Mouse (Mus musculus): ENCODE results near the gene Ift52. TPM values are rescaled to one million over a fixed set of nuclear protein-coding genes. Genes with fewer than 3 reads are reported as not detected.
"Not testable (repeated sequence)": the region's sequence is repeated elsewhere in the genome, so short reads cannot be mapped to it uniquely, and the experiment has no call there.

Ift52 gene
- total RNA-seq, 2 experiments from 2014 or later, result 43.8 to 62.7 TPM

- peak in 1 of 2 experiments; percentile 28 for DNase-seq
Observed at GRCm38 (mm10) chr2:163031289-163031688, 14.1 kb downstream of the Ift52 start.

- DNase-seq, result no peak
Observed at GRCm38 (mm10) chr2:163031757-163032156, 14.6 kb downstream of the Ift52 start.

DNA sequence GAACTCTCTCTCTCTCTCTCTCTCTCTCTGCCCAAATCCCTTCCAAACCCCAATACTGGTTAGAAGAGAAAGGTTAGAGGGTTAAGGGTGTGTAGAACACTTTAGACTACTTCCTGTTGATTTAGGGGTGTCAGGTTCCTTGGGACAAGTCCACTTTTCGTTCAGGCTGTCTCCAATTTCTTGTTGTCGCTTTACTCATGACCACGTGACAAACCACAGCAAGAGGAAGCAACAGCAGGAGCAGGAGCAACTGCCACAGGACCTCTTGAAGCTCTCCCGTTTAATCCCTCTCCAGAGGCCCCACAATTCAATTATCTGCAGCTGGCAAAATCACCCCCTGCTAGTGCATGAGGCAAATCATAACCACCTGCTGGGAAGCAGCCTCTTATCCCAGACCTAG is 15.5 kb downstream of the Ift52 start:
- no peak for DNase-seq

DNA sequence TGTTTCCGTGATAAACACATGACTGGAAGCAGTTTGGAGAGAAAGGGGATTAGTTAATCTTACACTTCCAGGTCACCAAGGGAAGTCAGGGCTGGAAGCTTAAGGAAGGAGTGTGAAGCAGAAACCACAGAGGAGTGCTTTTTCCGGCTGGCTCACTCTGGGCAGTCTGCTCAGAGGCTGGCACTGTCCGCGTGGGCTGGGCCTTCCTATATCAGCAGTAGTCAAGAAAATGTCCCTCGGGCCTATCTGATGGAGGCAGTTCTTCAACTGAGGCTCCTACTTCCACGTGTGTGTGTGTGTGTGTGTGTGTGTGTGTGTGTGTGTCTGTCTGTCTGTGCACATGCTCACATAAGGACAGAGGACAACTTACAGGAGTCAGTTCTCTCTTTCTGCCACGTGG is 22.8 kb downstream of the Ift52 start:
- DNase-seq, result no peak

DNA sequence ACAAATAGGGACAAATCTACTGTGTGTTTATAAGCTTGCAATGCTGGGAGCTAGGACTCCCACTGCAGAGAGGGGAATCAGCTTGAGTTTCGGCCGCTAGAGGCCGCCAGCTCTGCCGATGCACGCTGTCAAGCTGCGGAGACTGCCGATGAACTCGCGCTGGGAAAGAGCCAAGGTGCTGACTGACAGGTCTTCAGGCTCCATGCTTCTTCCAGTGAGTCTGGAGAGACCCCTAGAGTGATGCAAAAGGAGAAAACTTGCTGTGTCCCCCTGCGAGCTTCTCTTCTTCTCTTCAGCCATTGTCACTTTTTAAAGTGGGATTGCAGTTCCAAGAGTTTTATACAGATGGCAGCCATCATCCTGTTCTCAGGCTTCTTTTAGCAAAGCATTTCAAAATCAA is 31.0 kb downstream of the Ift52 start:
- DNase-seq, result peak; percentile 81 to 88

GRCm38 (mm10) chr2:163049116-163049515 is 32.0 kb downstream of the Ift52 start:
- no peak for DNase-seq

DNA sequence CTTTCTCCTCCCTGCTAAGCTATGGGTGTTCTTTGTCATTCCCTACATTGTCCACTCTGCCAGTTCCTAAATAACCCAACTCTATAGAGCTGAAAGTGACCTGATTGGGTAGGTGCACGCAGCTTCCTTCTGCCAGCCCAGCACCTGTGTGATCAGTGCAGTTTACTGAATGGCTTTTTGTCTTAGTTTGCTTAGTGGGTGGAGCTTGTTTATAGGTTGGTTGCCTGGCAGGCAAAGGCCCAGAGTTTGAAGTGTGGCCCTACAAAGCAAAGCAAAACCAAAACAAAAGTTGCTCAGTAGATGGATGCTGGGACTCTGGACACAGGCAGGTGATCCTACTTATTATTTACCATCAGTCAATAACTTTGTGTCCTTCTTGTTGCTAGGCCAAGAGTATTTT is 34.5 kb downstream of the Ift52 start:
- DNase-seq, result no peak

- DNase-seq, result no peak
Observed at GRCm38 (mm10) chr2:163052101-163052500, 34.9 kb downstream of the Ift52 start.

GRCm38 (mm10) chr2:163052826-163053225 is 35.7 kb downstream of the Ift52 start:
- no peak for DNase-seq

DNA sequence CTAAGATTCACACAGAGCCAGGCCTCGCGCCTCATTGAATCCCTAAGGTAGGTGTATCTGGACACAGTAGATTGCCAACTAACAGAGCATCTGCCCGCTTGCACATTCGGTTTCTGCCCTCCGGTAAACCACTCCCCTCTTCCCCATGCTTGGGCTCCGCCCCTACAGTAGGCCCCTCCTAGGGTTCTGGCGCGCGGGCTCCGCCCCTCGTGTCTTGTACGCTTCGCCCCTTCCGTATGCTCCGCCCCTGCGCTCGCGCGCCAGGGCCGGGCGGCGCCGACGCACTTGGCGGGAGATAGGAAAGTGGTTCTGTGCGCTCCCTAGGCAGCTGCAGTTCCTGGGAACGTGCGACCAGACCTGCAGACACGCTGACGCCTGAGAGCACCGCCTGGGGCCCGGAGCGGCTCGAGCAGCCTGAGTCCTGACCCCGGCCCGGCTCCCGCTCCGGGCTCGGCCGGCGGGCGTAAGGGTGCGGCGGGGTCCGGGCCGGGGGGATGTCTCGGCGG is 37.2 kb downstream of the Ift52 start, which contains the start of gene Mybl2:
Gene Mybl2, plus strand, starts transcription at position 353 of the 506 bp plus-strand sequence.
- peak; percentile 97 for DNase-seq

GRCm38 (mm10) chr2:163054891-163055494 is 37.8 kb downstream of the Ift52 start:
- no peak for DNase-seq

GRCm38 (mm10) chr2:163055715-163056114 is 38.6 kb downstream of the Ift52 start:
- DNase-seq, result peak; percentile 72 to 83

DNA sequence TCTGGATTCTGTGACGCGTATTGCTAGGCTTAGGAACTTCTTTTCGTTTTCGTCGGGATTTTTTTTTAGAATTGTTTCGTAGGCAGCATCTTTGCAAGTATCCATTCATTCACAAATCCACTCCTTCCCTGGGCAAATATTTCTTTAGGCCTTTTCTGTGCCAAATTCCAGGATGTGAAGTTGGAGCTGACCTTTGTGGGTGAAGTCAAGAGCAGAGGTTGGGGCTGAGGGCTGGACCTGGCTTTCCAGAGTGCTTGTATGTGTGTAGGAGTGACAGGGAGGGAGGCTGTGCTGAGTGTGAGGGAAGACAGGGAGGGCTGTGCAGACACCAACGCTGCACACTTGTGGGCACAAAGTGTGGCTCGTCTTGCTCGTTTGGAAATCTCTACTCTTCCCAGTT is 39.4 kb downstream of the Ift52 start:
- DNase-seq, result no peak

DNA sequence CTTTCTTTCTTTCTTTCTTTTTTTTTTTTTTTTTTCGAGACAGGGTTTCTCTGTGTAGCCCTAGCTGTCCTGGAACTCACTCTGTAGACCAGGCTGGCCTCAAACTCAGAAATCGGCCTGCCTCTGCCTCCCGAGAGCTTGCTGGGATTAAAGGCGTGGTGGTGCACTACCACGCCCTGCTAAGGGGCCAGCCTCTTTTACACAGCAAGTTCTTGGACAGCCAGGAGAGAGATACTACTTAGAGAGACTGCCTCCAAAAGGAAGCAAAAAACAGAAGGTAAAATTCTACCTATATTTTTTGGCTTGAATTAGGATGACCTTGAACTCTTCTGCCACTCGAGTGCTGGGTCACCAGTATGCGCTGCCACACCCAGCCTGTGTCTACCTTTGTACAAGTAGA is 41.8 kb downstream of the Ift52 start:
- DNase-seq, result not testable (repeated sequence)

- DNase-seq, result no peak
Observed at GRCm38 (mm10) chr2:163060630-163061029, 43.5 kb downstream of the Ift52 start.

DNA sequence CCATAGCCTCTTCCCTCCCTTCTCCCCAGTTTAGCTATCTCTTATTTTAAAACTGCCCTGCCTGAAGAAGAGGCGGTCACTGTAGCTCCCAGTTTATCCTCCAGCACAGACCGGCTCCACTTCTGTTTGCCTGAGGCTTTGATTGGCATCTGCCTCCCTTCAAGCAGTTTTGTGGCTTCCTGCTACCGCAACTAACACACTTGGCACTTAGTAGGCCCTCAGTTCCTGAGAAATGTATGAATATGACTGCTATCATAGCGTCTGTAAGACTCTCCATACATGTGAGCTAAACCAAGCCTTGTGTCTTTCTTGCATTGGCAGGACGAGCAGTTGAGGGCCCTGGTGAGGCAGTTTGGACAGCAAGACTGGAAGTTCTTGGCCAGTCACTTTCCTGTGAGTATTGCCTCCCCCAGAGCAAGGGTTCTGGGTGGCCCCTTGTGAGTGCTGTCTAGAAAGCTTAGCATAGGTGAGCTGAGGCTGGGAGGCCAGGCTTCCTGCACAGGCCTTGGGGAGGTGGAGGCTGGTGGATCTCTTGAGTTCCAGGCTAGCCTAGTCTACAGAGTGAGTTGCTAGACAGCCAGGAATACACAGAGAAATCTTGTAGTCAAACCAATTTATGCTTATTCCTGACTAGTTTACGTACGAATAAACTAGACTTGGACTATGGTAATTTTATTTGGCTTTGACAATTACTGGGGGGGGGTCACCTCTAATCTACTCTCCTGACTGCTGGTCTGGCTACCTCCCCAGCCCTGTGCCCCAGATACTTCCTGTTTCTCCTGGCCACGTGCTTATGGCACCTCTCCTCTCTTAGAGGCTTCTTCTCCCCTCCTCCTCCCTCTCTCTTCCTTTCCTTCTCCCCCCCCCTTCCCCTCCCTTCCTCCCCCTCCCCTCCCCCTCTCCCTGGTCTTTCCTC is 44.3 kb downstream of the Ift52 start:
- DNase-seq, result no peak

GRCm38 (mm10) chr2:163062119-163062508 is 45.0 kb downstream of the Ift52 start:
- DNase-seq, result no peak

- no peak for DNase-seq
Observed at GRCm38 (mm10) chr2:163066326-163066725, 49.2 kb downstream of the Ift52 start.

DNA sequence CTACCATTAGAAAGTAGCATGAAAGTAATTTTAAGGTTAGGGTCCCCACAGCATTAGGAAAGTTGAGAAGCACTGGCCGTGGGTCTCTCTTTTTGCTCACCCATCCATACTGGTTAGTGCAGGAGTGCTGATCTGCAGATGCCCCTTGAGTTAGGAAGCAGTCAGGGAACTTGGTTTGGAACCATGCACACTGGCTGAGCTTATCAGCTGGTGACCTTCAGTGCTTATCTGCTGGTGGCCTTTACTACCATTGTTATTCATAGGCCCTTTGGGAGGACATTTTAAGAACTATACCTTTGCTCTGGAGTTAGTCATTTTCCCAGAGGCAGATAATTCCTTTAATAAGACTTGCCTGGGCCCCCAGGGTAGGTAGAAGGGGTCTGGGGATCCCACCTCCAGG is 50.1 kb downstream of the Ift52 start:
- DNase-seq, result peak in 1 of 2 experiments; percentile 16

DNA sequence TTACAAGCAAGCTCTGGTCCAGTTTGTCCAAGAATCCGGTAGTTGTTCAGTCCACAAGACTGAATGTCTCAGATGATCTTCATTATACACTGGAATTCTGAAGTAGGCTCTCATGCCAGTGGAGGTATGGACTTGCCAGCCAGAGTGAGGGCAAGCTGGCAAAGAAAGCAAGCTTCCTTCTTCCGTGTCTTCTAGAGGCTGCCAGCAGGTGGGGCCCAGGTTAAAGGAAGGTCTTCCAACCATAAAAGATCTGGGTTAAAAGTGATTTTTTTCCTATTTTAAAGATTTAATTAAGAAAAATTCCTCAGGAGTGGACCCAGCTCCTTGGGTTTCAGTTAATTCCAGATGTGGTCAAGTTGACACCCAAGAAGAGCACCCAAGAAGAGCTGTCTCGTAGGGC is 53.1 kb downstream of the Ift52 start:
- DNase-seq, result no peak

DNA sequence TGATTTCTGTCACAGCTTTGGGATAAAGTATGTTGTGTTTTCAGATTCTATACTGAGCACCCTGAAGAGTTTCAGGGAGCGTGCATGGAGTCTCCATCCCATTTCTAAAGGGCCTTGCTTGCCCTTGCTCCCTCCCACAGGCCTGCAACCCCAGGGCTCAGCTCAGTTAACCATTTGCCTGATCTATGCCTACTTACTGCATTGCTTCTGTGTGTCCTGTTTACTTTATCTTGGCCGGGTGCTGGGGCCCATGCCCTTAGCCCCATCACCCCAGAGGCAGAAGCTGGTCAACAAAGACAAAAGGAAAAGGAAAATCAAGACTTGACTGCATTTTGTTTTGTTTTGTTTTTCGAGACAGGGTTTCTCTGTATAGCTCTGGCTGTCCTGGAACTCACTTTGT is 54.4 kb downstream of the Ift52 start:
- DNase-seq, result no peak

DNA sequence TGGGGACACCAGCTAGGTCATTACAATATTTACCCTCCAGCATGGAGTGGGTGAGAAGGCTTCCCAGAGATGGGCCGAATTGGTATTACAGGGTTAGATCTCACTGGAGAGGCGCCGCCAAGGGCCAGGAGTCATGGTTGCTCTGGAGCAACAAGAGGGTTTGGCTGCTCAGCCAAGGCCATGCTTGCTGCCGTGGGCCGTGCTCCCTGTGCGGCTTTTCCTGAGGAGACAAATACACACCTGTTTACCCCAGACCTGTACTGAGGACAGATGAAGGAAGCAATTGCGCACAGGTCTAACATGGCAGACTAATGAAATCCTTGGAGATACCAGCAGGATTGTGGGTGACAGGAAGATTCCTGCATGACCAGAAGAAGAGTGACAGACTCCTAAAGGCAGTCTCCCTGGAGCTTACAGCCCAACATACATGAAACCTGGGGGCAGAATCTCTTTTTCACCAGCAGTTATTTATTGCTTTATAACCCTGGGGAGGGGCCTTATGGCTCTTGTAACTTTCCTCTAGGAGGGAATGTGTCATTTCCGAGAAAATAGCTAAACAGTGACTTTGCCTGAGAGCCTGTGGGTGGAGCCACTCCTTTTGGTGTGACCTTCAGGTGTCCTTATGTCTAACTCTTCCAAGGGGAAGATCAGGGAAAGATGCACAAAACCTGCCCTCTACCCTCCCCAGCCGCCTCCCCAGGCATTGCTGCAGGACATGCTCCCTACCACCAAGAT is 56.0 kb downstream of the Ift52 start:
- DNase-seq, result peak in 1 of 2 experiments; percentile 40

DNA sequence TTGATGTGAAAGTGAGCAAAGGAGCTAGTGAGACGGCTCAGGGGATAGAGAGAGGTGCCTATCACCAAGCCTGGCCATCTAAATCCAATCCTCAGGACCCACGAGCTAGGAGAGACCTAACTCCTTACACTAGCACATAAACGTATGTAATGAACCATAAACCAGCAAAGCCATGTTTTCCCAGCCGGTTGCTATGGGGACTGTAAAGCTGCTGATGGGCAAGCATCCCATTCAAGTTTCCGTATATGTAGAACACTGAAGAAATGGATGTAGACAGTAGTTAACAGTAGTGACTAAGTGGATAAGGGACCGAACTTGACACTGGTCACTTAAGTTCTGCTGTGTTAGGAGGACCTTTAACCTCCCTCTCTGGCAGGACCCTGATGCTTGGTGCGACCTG is 56.9 kb downstream of the Ift52 start:
- no peak for DNase-seq
